Mouse (Mus musculus) lung, embryonic 14.5 days (tissue): ENCODE data around the gene Efcab12. TPM values are rescaled to one million over a fixed set of nuclear protein-coding genes. Genes with fewer than 3 reads are reported as not detected.

Experiments
- ATAC-seq: fragments of 200-750 bp; cut with Nextera tagmentation; 2 replicates; pipeline ENCODE4 v1.8.0; 2017; ENCODE audit warnings: mild to moderate bottlenecking, moderate TSS enrichment, moderate library complexity; ENCODE audit not compliant: insufficient read depth
- DNase-seq: peaks from one replicate; pipeline ENCODE4 v3.0.0-alpha.2; 2015
- H3K27ac ChIP-seq: fragments of 300-500 bp; sonication (generic); 2 replicates; pipeline ENCODE4 v1.5.1; 2014; ENCODE audit warnings: low read depth, mild to moderate bottlenecking, moderate library complexity
- H3K27me3 ChIP-seq: fragments of 300-500 bp; sonication (generic); 2 replicates; pipeline ENCODE4 v1.6.1; 2014; ENCODE audit warnings: low read length, control low read depth; ENCODE audit not compliant: insufficient read depth
- H3K36me3 ChIP-seq: fragments of 300-500 bp; sonication (generic); 2 replicates; pipeline ENCODE4 v1.6.1; 2014; ENCODE audit warnings: control low read depth; ENCODE audit not compliant: insufficient read depth
- H3K4me1 ChIP-seq: fragments of 300-500 bp; sonication (generic); 2 replicates; pipeline ENCODE4 v1.6.1; 2014; ENCODE audit warnings: antibody characterized with exemption, control low read depth; ENCODE audit not compliant: insufficient read depth
- H3K4me2 ChIP-seq: fragments of 300-500 bp; sonication (generic); 2 replicates; pipeline ENCODE4 v1.6.1; 2014; ENCODE audit warnings: mild to moderate bottlenecking
- H3K4me3 ChIP-seq: fragments of 300-500 bp; sonication (generic); 2 replicates; pipeline ENCODE4 v1.5.1; 2014; ENCODE audit warnings: low read depth, low read length
- H3K9ac ChIP-seq: fragments of 300-500 bp; sonication (generic); 2 replicates; pipeline ENCODE4 v1.6.1; 2014
- H3K9me3 ChIP-seq: fragments of 300-500 bp; sonication (generic); 2 replicates; pipeline ENCODE4 v1.6.1; 2016; ENCODE audit warnings: low read depth, low read length, control low read depth
- CTCF ChIP-seq: IDR thresholded peaks from 2 replicates; pipeline ENCODE4 v1.5.1; 2016; ENCODE audit warnings: antibody characterized with exemption, low read depth
- WGBS: fragments of 180-500 bp; shearing (Covaris S2); extraction: QIAGEN DNeasy Blood & Tissue Kit; methylation state at CpG from one replicate; pipeline ENCODE4 v1.1.7; 2014; 5-methylcytosine and 5-hydroxymethylcytosine counted together
- polyA plus RNA-seq: library from polyadenylated mRNA; unstranded; fragments of >200 nt; fragmentation: Nextera tagmentation; extraction: Ambion mirVana; gene quantifications from 2 replicates; pipeline ENCODE4 v1.2.1, GENCODE M21; 2014

Efcab12 gene
- polyA plus RNA-seq, 1 experiment from 2014 or later = 0.87 TPM

GRCm38 (mm10) chr6:115782781-115783180 lies 55.4 kb downstream of the Efcab12 start:
- ATAC-seq (no peak), DNase-seq (no peak)
- Histone ChIP-seq H3K27ac (no peak overlapping the region), H3K4me2 (no peak overlapping the region), H3K4me1 (no peaks in the 10 kb centered on the region), H3K36me3 (peaks cover 95% of the 10 kb centered on the region), H3K27me3 (no peaks in the 10 kb centered on the region), H3K9ac (no peak overlapping the region; the same call in 1 of the 2 replicates), H3K4me3 (no peak overlapping the region), H3K9me3 (no peaks in the 10 kb centered on the region)
- TF ChIP-seq CTCF = no peak
- 93% methylated on average over 3 of the region's 3 CpGs for WGBS

GRCm38 (mm10) chr6:115776363-115776762 lies 61.8 kb downstream of the Efcab12 start:
- peak; percentile 61 for DNase-seq
- TF ChIP-seq CTCF = no peak
- Histone ChIP-seq H3K36me3 (peaks cover 31% of the 10 kb centered on the region), H3K27me3 (no peaks in the 10 kb centered on the region), H3K4me2 (peak overlapping the region; percentile 96), H3K27ac (peak overlapping the region; percentile 54; the same call in 1 of the 2 replicates), H3K9me3 (no peaks in the 10 kb centered on the region), H3K9ac (peak overlapping the region; percentile 25), H3K4me1 (peaks cover 16% of the 10 kb centered on the region), H3K4me3 (peak overlapping the region; percentile 79)
- WGBS = 8% methylated on average over 9 of the region's 9 CpGs
- no peak for ATAC-seq

GRCm38 (mm10) chr6:115775838-115776237 lies 62.4 kb downstream of the Efcab12 start:
- Histone ChIP-seq H3K4me3 (peak overlapping the region; percentile 79), H3K27ac (peak overlapping the region; percentile 88; the same call in 1 of the 2 replicates), H3K9ac (peak overlapping the region; percentile 76), H3K4me1 (peaks cover 16% of the 10 kb centered on the region), H3K9me3 (no peaks in the 10 kb centered on the region), H3K36me3 (peaks cover 26% of the 10 kb centered on the region), H3K27me3 (no peaks in the 10 kb centered on the region), H3K4me2 (peak overlapping the region; percentile 96)
- 20% methylated on average over 3 of the region's 3 CpGs for WGBS
- no peak for TF ChIP-seq CTCF
- no peak for DNase-seq
- ATAC-seq = no peak

- 1% methylated on average over 21 of the region's 28 CpGs for WGBS
- TF ChIP-seq CTCF = no peak
- peak within 1 kb of the TSS; percentile 88 for H3K27ac ChIP-seq
- H3K4me2 ChIP-seq = peak within 1 kb of the TSS; percentile 96
- DNase-seq = peak; percentile 83
- H3K27me3 ChIP-seq = no peaks in the 10 kb centered on the region
- H3K9ac ChIP-seq = peak within 1 kb of the TSS; percentile 76
- H3K4me1 ChIP-seq = peaks cover 16% of the 10 kb centered on the region
- peak within 1 kb of the TSS; percentile 79 for H3K4me3 ChIP-seq
- H3K9me3 ChIP-seq = no peaks in the 10 kb centered on the region
- peaks cover 13% of the 10 kb centered on the region for H3K36me3 ChIP-seq
- ATAC-seq = peak; percentile 89
These were observed 63.7 kb downstream of the Efcab12 start, which contains the start of gene Cand2 for GRCm38 (mm10) chr6:115774501-115774921. Cand2 (plus strand) TSS chr6:115774538.

GRCm38 (mm10) chr6:115773966-115774413 lies 64.2 kb downstream of the Efcab12 start:
- 3% methylated on average over 14 of the region's 14 CpGs for WGBS
- peaks cover 16% of the 10 kb centered on the region for H3K4me1 ChIP-seq
- peak overlapping the region; percentile 66; the same call in 1 of the 2 replicates for H3K27ac ChIP-seq
- DNase-seq = peak; percentile 81
- no peaks in the 10 kb centered on the region for H3K9me3 ChIP-seq
- H3K9ac ChIP-seq = peak overlapping the region; percentile 31; the same call in 1 of the 2 replicates
- peak overlapping the region; percentile 96 for H3K4me2 ChIP-seq
- H3K36me3 ChIP-seq = peaks cover 8% of the 10 kb centered on the region
- H3K4me3 ChIP-seq = peak overlapping the region; percentile 79
- H3K27me3 ChIP-seq = no peaks in the 10 kb centered on the region
- ATAC-seq = peak; percentile 85
- no peak for TF ChIP-seq CTCF

GRCm38 (mm10) chr6:115772604-115773003 lies 65.6 kb downstream of the Efcab12 start:
- no peaks in the 10 kb centered on the region for H3K9me3 ChIP-seq
- no peak overlapping the region for H3K9ac ChIP-seq
- DNase-seq = peak; percentile 34
- peaks cover 16% of the 10 kb centered on the region for H3K4me1 ChIP-seq
- no peaks in the 10 kb centered on the region for H3K36me3 ChIP-seq
- peak; percentile 35 for TF ChIP-seq CTCF
- H3K27ac ChIP-seq = no peak overlapping the region
- WGBS = 74% methylated on average over 1 of the region's 1 CpGs
- no peak for ATAC-seq
- no peak overlapping the region for H3K4me2 ChIP-seq
- H3K27me3 ChIP-seq = no peaks in the 10 kb centered on the region
- H3K4me3 ChIP-seq = no peak overlapping the region

- Histone ChIP-seq H3K4me1 (peaks cover 16% of the 10 kb centered on the region), H3K36me3 (no peaks in the 10 kb centered on the region), H3K4me2 (no peak overlapping the region), H3K27ac (no peak overlapping the region), H3K27me3 (no peaks in the 10 kb centered on the region), H3K9ac (no peak overlapping the region), H3K4me3 (no peak overlapping the region), H3K9me3 (no peaks in the 10 kb centered on the region)
- DNase-seq = no peak
- 75% methylated on average over 6 of the region's 6 CpGs for WGBS
- no peak for ATAC-seq
- peak; percentile 38 for TF ChIP-seq CTCF
These were observed 66.0 kb downstream of the Efcab12 start for GRCm38 (mm10) chr6:115772201-115772600.
